Mouse (Mus musculus) thymus, adult 2 months (tissue): ENCODE measurements around the gene Lias.

ENCODE experiments used
- CTCF ChIP-seq: fragments of 200-500 bp; IDR thresholded peaks from 2 replicates; pipeline ENCODE4 v1.5.1; 2012; ENCODE audit warnings: mild to moderate bottlenecking, control low read depth, low read length, moderate library complexity, borderline replicate concordance; ENCODE audit not compliant: control insufficient read depth, poor library complexity, insufficient read depth; ENCODE audit errors: extremely low read depth
- POLR2A ChIP-seq: fragments of 200-500 bp; IDR thresholded peaks from 2 replicates; pipeline ENCODE4 v1.6.1; 2012; ENCODE audit warnings: mild to moderate bottlenecking, low read length, control low read depth, moderate library complexity; ENCODE audit not compliant: control insufficient read depth, poor library complexity, insufficient read depth; ENCODE audit errors: extremely low read depth

GRCm38 (mm10) chr5:65391753-65392152, 456 bp downstream of the Lias start:
- TF ChIP-seq CTCF, result no peak
- TF ChIP-seq POLR2A, result no peak
